Mouse (Mus musculus) embryonic facial prominence, embryonic 14.5 days (tissue): Measurements from ENCODE around the gene Prpf6. TPM values are rescaled to one million over a fixed set of nuclear protein-coding genes. Genes with fewer than 3 reads are reported as not detected.

ENCODE experiments used
- ATAC-seq: fragments of 200-750 bp; cut with Nextera tagmentation; 2 replicates; pipeline ENCODE4 v1.8.0; 2017; ENCODE audit warnings: low read depth, moderate number of reproducible peaks, moderate TSS enrichment
- DNase-seq: peaks from one replicate; pipeline ENCODE4 v3.0.0-alpha.2; 2015; ENCODE audit warnings: low spot score
- H3K27ac ChIP-seq: fragments of 300-500 bp; sonication (generic); replicated peaks from 2 replicates; pipeline ENCODE4 v1.5.1; 2014; ENCODE audit warnings: low read depth, mild to moderate bottlenecking, low read length, moderate library complexity
- H3K27me3 ChIP-seq: fragments of 300-500 bp; sonication (generic); replicated peaks from 2 replicates; pipeline ENCODE4 v1.6.1; 2014; ENCODE audit warnings: low read length; ENCODE audit not compliant: control insufficient read depth, insufficient read depth
- H3K36me3 ChIP-seq: fragments of 300-500 bp; sonication (generic); 2 replicates; pipeline ENCODE4 v1.6.1; 2014; ENCODE audit warnings: low read length, mixed read lengths; ENCODE audit not compliant: control insufficient read depth, insufficient read depth
- H3K4me1 ChIP-seq: fragments of 300-500 bp; sonication (generic); 2 replicates; pipeline ENCODE4 v1.6.1; 2014; ENCODE audit warnings: antibody characterized with exemption, low read length; ENCODE audit not compliant: control insufficient read depth, insufficient read depth
- H3K4me2 ChIP-seq: fragments of 300-500 bp; sonication (generic); 2 replicates; pipeline ENCODE4 v1.6.1; 2014; ENCODE audit warnings: low read depth, mild to moderate bottlenecking, low read length, moderate library complexity, mixed read lengths
- H3K4me3 ChIP-seq: fragments of 300-500 bp; sonication (generic); 2 replicates; pipeline ENCODE4 v1.5.1; 2014; ENCODE audit warnings: low read depth, mild to moderate bottlenecking, low read length
- H3K9ac ChIP-seq: fragments of 300-500 bp; sonication (generic); 2 replicates; pipeline ENCODE4 v1.6.1; 2014; ENCODE audit warnings: low read depth, mild to moderate bottlenecking, low read length, moderate library complexity, mixed read lengths
- H3K9me3 ChIP-seq: fragments of 300-500 bp; sonication (generic); 2 replicates; pipeline ENCODE4 v1.6.1; 2016; ENCODE audit warnings: low read length; ENCODE audit not compliant: control insufficient read depth
- WGBS: fragments of 180-500 bp; shearing (Covaris S2); extraction: QIAGEN DNeasy Blood & Tissue Kit; methylation state at CpG from one replicate; pipeline ENCODE4 v1.1.7; 2014; 5-methylcytosine and 5-hydroxymethylcytosine counted together
- polyA plus RNA-seq: library from polyadenylated mRNA; unstranded; fragments of >200 nt; fragmentation: Nextera tagmentation; extraction: Ambion mirVana; gene quantifications from 2 replicates; pipeline ENCODE4 v1.2.1, GENCODE M21; 2014

Gene Prpf6
- polyA plus RNA-seq, 1 experiment from 2014 or later, result 57.4 TPM

GRCm38 (mm10) chr2:181583460-181584257 lies 8.0 kb upstream of the Prpf6 start:
- 92% methylated on average over 3 of the region's 3 CpGs for WGBS
- H3K4me3 ChIP-seq, result no peak overlapping the region
- peaks cover 10% of the 10 kb centered on the region for H3K4me1 ChIP-seq
- H3K4me2 ChIP-seq, result no peak overlapping the region
- H3K36me3 ChIP-seq, result peaks cover 52% of the 10 kb centered on the region
- ATAC-seq, result no peak
- no peak overlapping the region for H3K27ac ChIP-seq
- no peaks in the 10 kb centered on the region for H3K27me3 ChIP-seq
- H3K9me3 ChIP-seq, result no peaks in the 10 kb centered on the region
- no peak overlapping the region for H3K9ac ChIP-seq
- no peak for DNase-seq

- whole genome bisulfite sequencing, result 92% methylated on average over 4 of the region's 4 CpGs
These were observed 7.2 kb upstream of the Prpf6 start, which contains the start of gene Uckl1 for GRCm38 (mm10) chr2:181584411-181584942. Gene Uckl1, minus strand, starts transcription at chr2:181584892.

GRCm38 (mm10) chr2:181585506-181585905 lies 6.2 kb upstream of the Prpf6 start:
- no peak for DNase-seq
- Histone ChIP-seq H3K4me3 (no peak overlapping the region), H3K9ac (no peak overlapping the region), H3K36me3 (peaks cover 71% of the 10 kb centered on the region), H3K4me2 (no peak overlapping the region), H3K9me3 (no peaks in the 10 kb centered on the region), H3K27ac (no peak overlapping the region), H3K4me1 (peaks cover 4% of the 10 kb centered on the region), H3K27me3 (no peaks in the 10 kb centered on the region)
- no peak for ATAC-seq
- WGBS, result 93% methylated on average over 5 of the region's 5 CpGs

More at GRCm38 (mm10) chr2:181584411-181584942, 7.2 kb upstream of the Prpf6 start, which contains the start of gene Uckl1:
- no peaks in the 10 kb centered on the region for H3K9me3 ChIP-seq
- no peak within 1 kb of the TSS for H3K27ac ChIP-seq
- no peak for DNase-seq
- ATAC-seq, result no peak
- no peak within 1 kb of the TSS for H3K4me2 ChIP-seq
- no peaks in the 10 kb centered on the region for H3K27me3 ChIP-seq
- no peak within 1 kb of the TSS for H3K9ac ChIP-seq
- peaks cover 10% of the 10 kb centered on the region for H3K4me1 ChIP-seq
- no peak within 1 kb of the TSS for H3K4me3 ChIP-seq
- peaks cover 61% of the 10 kb centered on the region for H3K36me3 ChIP-seq

- Histone ChIP-seq H3K36me3 (peaks cover 73% of the 10 kb centered on the region), H3K27me3 (no peaks in the 10 kb centered on the region), H3K4me3 (no peak overlapping the region), H3K9ac (no peak overlapping the region), H3K27ac (no peak overlapping the region), H3K9me3 (no peaks in the 10 kb centered on the region), H3K4me1 (0 out of 2 replicates have a peak, but pooled peaks cover under 1% of the 10 kb centered on the region), H3K4me2 (no peak overlapping the region)
- ATAC-seq (no peak), DNase-seq (no peak)
- 92% methylated on average over 3 of the region's 3 CpGs for WGBS
These were observed 5.5 kb upstream of the Prpf6 start for GRCm38 (mm10) chr2:181586124-181586523.

GRCm38 (mm10) chr2:181587796-181588195 lies 3.9 kb upstream of the Prpf6 start:
- Histone ChIP-seq H3K4me3 (no peak overlapping the region), H3K27me3 (no peaks in the 10 kb centered on the region), H3K9ac (no peak overlapping the region), H3K36me3 (peaks cover 73% of the 10 kb centered on the region), H3K4me2 (no peak overlapping the region), H3K27ac (no peak overlapping the region), H3K9me3 (no peaks in the 10 kb centered on the region), H3K4me1 (peaks cover 5% of the 10 kb centered on the region; the same call in 1 of the 2 replicates)
- ATAC-seq, result no peak
- DNase-seq, result no peak
- WGBS, result 86% methylated on average over 6 of the region's 6 CpGs

GRCm38 (mm10) chr2:181588229-181588780 lies 3.4 kb upstream of the Prpf6 start:
- Histone ChIP-seq H3K4me1 (peaks cover 8% of the 10 kb centered on the region), H3K27me3 (no peaks in the 10 kb centered on the region), H3K27ac (no peak overlapping the region), H3K4me2 (no peak overlapping the region), H3K9ac (no peak overlapping the region), H3K9me3 (no peaks in the 10 kb centered on the region), H3K36me3 (peaks cover 73% of the 10 kb centered on the region), H3K4me3 (no peak overlapping the region)
- DNase-seq (no peak), ATAC-seq (no peak)
- 89% methylated on average over 11 of the region's 11 CpGs for WGBS

- Histone ChIP-seq H3K9me3 (no peaks in the 10 kb centered on the region), H3K27me3 (no peaks in the 10 kb centered on the region), H3K9ac (no peak overlapping the region), H3K4me1 (peaks cover 8% of the 10 kb centered on the region), H3K36me3 (peaks cover 65% of the 10 kb centered on the region), H3K4me3 (no peak overlapping the region), H3K4me2 (no peak overlapping the region), H3K27ac (no peak overlapping the region)
- 97% methylated on average over 10 of the region's 10 CpGs for WGBS
- DNase-seq, result no peak
- no peak for ATAC-seq
These were observed 2.5 kb upstream of the Prpf6 start for GRCm38 (mm10) chr2:181589011-181589731.

- no peaks in the 10 kb centered on the region for H3K9me3 ChIP-seq
- H3K9ac ChIP-seq, result no peak overlapping the region
- H3K27ac ChIP-seq, result no peak overlapping the region
- DNase-seq (no peak), ATAC-seq (no peak)
- peaks cover 8% of the 10 kb centered on the region for H3K4me1 ChIP-seq
- peaks cover 60% of the 10 kb centered on the region for H3K36me3 ChIP-seq
- no peak overlapping the region for H3K4me2 ChIP-seq
- WGBS, result 95% methylated on average over 8 of the region's 9 CpGs
- no peaks in the 10 kb centered on the region for H3K27me3 ChIP-seq
- H3K4me3 ChIP-seq, result no peak overlapping the region
These were observed 1.9 kb upstream of the Prpf6 start for GRCm38 (mm10) chr2:181589732-181590105.
